Mouse (Mus musculus) brain, adult 2 months (tissue): ENCODE measurements around the gene Cldn34c4.
A peak's percentile ranks its signal among the peaks of the same experiment; 100 is the strongest.

Experiments
- DNase-seq: peaks from one replicate; pipeline ENCODE4 v3.0.0; 2011; ENCODE audit warnings: low read depth, low spot score

Gene Cldn34c4

GRCm38 (mm10) chrX:127736454-127736853 lies at the start of gene Cldn34c4:
Gene Cldn34c4 (minus strand): TSS chrX:127736554.
- no peak for DNase-seq

- peak; percentile 46 for DNase-seq
These were observed 10.7 kb upstream of the Cldn34c4 start for GRCm38 (mm10) chrX:127747062-127747461.
